Mouse (Mus musculus) hindbrain, embryonic 12.5 days (tissue): ENCODE results near the gene Cacna1e. TPM values are rescaled to one million over a fixed set of nuclear protein-coding genes. Genes with fewer than 3 reads are reported as not detected.

Source experiments
- ATAC-seq: fragments of 200-750 bp; cut with Nextera tagmentation; 2 replicates; pipeline ENCODE4 v1.8.0; 2017; ENCODE audit warnings: moderate TSS enrichment; ENCODE audit not compliant: low FRiP score
- H3K27ac ChIP-seq: fragments of 300-500 bp; sonication (generic); 2 replicates; pipeline ENCODE4 v1.5.1; 2016; ENCODE audit warnings: mild to moderate bottlenecking
- H3K27me3 ChIP-seq: fragments of 300-500 bp; sonication (generic); 2 replicates; pipeline ENCODE4 v1.6.1; 2016; ENCODE audit warnings: mild to moderate bottlenecking
- H3K36me3 ChIP-seq: fragments of 300-500 bp; sonication (generic); 2 replicates; pipeline ENCODE4 v1.6.1; 2016; ENCODE audit warnings: mild to moderate bottlenecking
- H3K4me1 ChIP-seq: fragments of 300-500 bp; sonication (generic); 2 replicates; pipeline ENCODE4 v1.6.1; 2016
- H3K4me2 ChIP-seq: fragments of 300-500 bp; sonication (generic); replicated peaks from 2 replicates; pipeline ENCODE4 v1.6.1; 2016; ENCODE audit warnings: mild to moderate bottlenecking
- H3K4me3 ChIP-seq: fragments of 300-500 bp; sonication (generic); 2 replicates; pipeline ENCODE4 v1.5.1; 2016; ENCODE audit warnings: mild to moderate bottlenecking
- H3K9ac ChIP-seq: fragments of 300-500 bp; sonication (generic); 2 replicates; pipeline ENCODE4 v1.6.1; 2016; ENCODE audit warnings: mild to moderate bottlenecking, moderate library complexity
- H3K9me3 ChIP-seq: fragments of 300-500 bp; sonication (generic); replicated peaks from 2 replicates; pipeline ENCODE4 v1.6.1; 2016; ENCODE audit warnings: mild to moderate bottlenecking
- WGBS: fragments of 180-500 bp; shearing (Covaris S2); methylation state at CpG from one replicate; pipeline ENCODE4 v1.1.7; 2016; 5-methylcytosine and 5-hydroxymethylcytosine counted together
- polyA plus RNA-seq: library from polyadenylated mRNA; unstranded; fragments of >200 nt; fragmentation: Nextera tagmentation; extraction: Ambion mirVana; gene quantifications from 2 replicates; pipeline ENCODE4 v1.2.1, GENCODE M21; 2016

Cacna1e gene
- polyA plus RNA-seq, 1 experiment from 2014 or later, result 4.6 TPM

- 72% methylated on average over 2 of the region's 2 CpGs for WGBS
- Histone ChIP-seq H3K4me1 (no peaks in the 10 kb centered on the region), H3K4me3 (no peak overlapping the region), H3K9ac (no peak overlapping the region), H3K27ac (no peak overlapping the region), H3K4me2 (no peak overlapping the region), H3K36me3 (no peaks in the 10 kb centered on the region), H3K9me3 (no peaks in the 10 kb centered on the region), H3K27me3 (no peaks in the 10 kb centered on the region)
- ATAC-seq, result no peak
These were observed 304.4 kb downstream of the Cacna1e start for GRCm38 (mm10) chr1:154579929-154580328.

GRCm38 (mm10) chr1:154578748-154579147, 305.6 kb downstream of the Cacna1e start:
- Histone ChIP-seq H3K36me3 (no peaks in the 10 kb centered on the region), H3K9me3 (no peaks in the 10 kb centered on the region), H3K4me2 (no peak overlapping the region), H3K9ac (no peak overlapping the region), H3K27me3 (no peaks in the 10 kb centered on the region), H3K4me3 (no peak overlapping the region), H3K27ac (no peak overlapping the region), H3K4me1 (no peaks in the 10 kb centered on the region)
- WGBS, result 86% methylated on average over 4 of the region's 4 CpGs
- no peak for ATAC-seq

GRCm38 (mm10) chr1:154576418-154576817, 307.9 kb downstream of the Cacna1e start:
- Histone ChIP-seq H3K4me1 (no peaks in the 10 kb centered on the region), H3K9me3 (no peaks in the 10 kb centered on the region), H3K4me2 (no peak overlapping the region), H3K27me3 (no peaks in the 10 kb centered on the region), H3K9ac (no peak overlapping the region), H3K36me3 (no peaks in the 10 kb centered on the region), H3K4me3 (no peak overlapping the region), H3K27ac (no peak overlapping the region)
- ATAC-seq, result no peak
- WGBS, result 61% methylated on average over 2 of the region's 2 CpGs

- Histone ChIP-seq H3K4me2 (no peak overlapping the region), H3K4me3 (no peak overlapping the region), H3K9me3 (no peaks in the 10 kb centered on the region), H3K36me3 (no peaks in the 10 kb centered on the region), H3K9ac (no peak overlapping the region), H3K4me1 (no peaks in the 10 kb centered on the region), H3K27ac (no peak overlapping the region), H3K27me3 (no peaks in the 10 kb centered on the region)
- no peak for ATAC-seq
- WGBS, result 89% methylated on average over 6 of the region's 6 CpGs
These were observed 318.3 kb downstream of the Cacna1e start for GRCm38 (mm10) chr1:154566026-154566425.

GRCm38 (mm10) chr1:154555811-154556210, 328.5 kb downstream of the Cacna1e start:
- H3K27ac ChIP-seq, result no peak overlapping the region
- no peak overlapping the region for H3K4me3 ChIP-seq
- no peaks in the 10 kb centered on the region for H3K27me3 ChIP-seq
- ATAC-seq, result no peak
- peaks cover 5% of the 10 kb centered on the region; the same call in 1 of the 2 replicates for H3K4me1 ChIP-seq
- H3K9ac ChIP-seq, result no peak overlapping the region
- H3K9me3 ChIP-seq, result no peaks in the 10 kb centered on the region
- no peaks in the 10 kb centered on the region for H3K36me3 ChIP-seq
- 48% methylated on average over 1 of the region's 1 CpGs for WGBS
- no peak overlapping the region for H3K4me2 ChIP-seq

- Histone ChIP-seq H3K4me3 (no peak overlapping the region), H3K36me3 (no peaks in the 10 kb centered on the region), H3K4me1 (peaks cover 5% of the 10 kb centered on the region; the same call in 1 of the 2 replicates), H3K9me3 (no peaks in the 10 kb centered on the region), H3K27ac (no peak overlapping the region), H3K27me3 (no peaks in the 10 kb centered on the region), H3K9ac (no peak overlapping the region), H3K4me2 (no peak overlapping the region)
- WGBS, result 79% methylated on average over 1 of the region's 1 CpGs
- ATAC-seq, result no peak
These were observed 331.2 kb downstream of the Cacna1e start for GRCm38 (mm10) chr1:154553132-154553531.

GRCm38 (mm10) chr1:154537445-154537844, 346.9 kb downstream of the Cacna1e start:
- peaks cover 4% of the 10 kb centered on the region for H3K4me1 ChIP-seq

GRCm38 (mm10) chr1:154536763-154537162, 347.5 kb downstream of the Cacna1e start:
- Histone ChIP-seq H3K27ac (no peak overlapping the region), H3K4me2 (no peak overlapping the region), H3K36me3 (no peaks in the 10 kb centered on the region), H3K4me1 (peaks cover 4% of the 10 kb centered on the region), H3K9ac (no peak overlapping the region), H3K27me3 (no peaks in the 10 kb centered on the region), H3K9me3 (no peaks in the 10 kb centered on the region), H3K4me3 (no peak overlapping the region)
- 80% methylated on average over 2 of the region's 2 CpGs for WGBS
- ATAC-seq, result no peak

More at GRCm38 (mm10) chr1:154537445-154537844, 346.9 kb downstream of the Cacna1e start:
- no peak for ATAC-seq
- no peak overlapping the region for H3K4me3 ChIP-seq
- no peak overlapping the region for H3K9ac ChIP-seq
- H3K36me3 ChIP-seq, result no peaks in the 10 kb centered on the region
- no peak overlapping the region for H3K27ac ChIP-seq
- no peaks in the 10 kb centered on the region for H3K9me3 ChIP-seq
- no peak overlapping the region for H3K4me2 ChIP-seq
- no peaks in the 10 kb centered on the region for H3K27me3 ChIP-seq

GRCm38 (mm10) chr1:154532987-154533940, 351.0 kb downstream of the Cacna1e start:
- WGBS, result 68% methylated on average over 11 of the region's 11 CpGs

GRCm38 (mm10) chr1:154529666-154530065, 354.6 kb downstream of the Cacna1e start:
- Histone ChIP-seq H3K4me1 (peaks cover 4% of the 10 kb centered on the region), H3K9me3 (no peaks in the 10 kb centered on the region), H3K27ac (no peak overlapping the region), H3K27me3 (no peaks in the 10 kb centered on the region), H3K36me3 (no peaks in the 10 kb centered on the region), H3K4me2 (no peak overlapping the region), H3K9ac (no peak overlapping the region), H3K4me3 (no peak overlapping the region)
- ATAC-seq, result no peak
- WGBS, result 82% methylated on average over 4 of the region's 4 CpGs

More at GRCm38 (mm10) chr1:154532987-154533940, 351.0 kb downstream of the Cacna1e start:
- H3K27ac ChIP-seq, result no peak overlapping the region
- no peaks in the 10 kb centered on the region for H3K9me3 ChIP-seq
- no peak overlapping the region for H3K9ac ChIP-seq
- H3K4me1 ChIP-seq, result peaks cover 4% of the 10 kb centered on the region
- no peaks in the 10 kb centered on the region for H3K36me3 ChIP-seq
- no peaks in the 10 kb centered on the region for H3K27me3 ChIP-seq
- H3K4me3 ChIP-seq, result no peak overlapping the region
- ATAC-seq, result no peak
- H3K4me2 ChIP-seq, result no peak overlapping the region

- 97% methylated on average over 6 of the region's 6 CpGs for WGBS
- Histone ChIP-seq H3K4me1 (peaks cover 4% of the 10 kb centered on the region), H3K36me3 (no peaks in the 10 kb centered on the region), H3K9me3 (no peaks in the 10 kb centered on the region), H3K9ac (no peak overlapping the region), H3K4me3 (no peak overlapping the region), H3K27me3 (no peaks in the 10 kb centered on the region), H3K27ac (no peak overlapping the region), H3K4me2 (no peak overlapping the region)
- no peak for ATAC-seq
These were observed 355.5 kb downstream of the Cacna1e start for GRCm38 (mm10) chr1:154528803-154529202.

- no peaks in the 10 kb centered on the region for H3K4me1 ChIP-seq
- H3K27ac ChIP-seq, result no peak overlapping the region
These were observed 363.6 kb downstream of the Cacna1e start for GRCm38 (mm10) chr1:154520715-154521114.

GRCm38 (mm10) chr1:154515350-154515749, 369.0 kb downstream of the Cacna1e start:
- Histone ChIP-seq H3K4me2 (no peak overlapping the region), H3K9me3 (no peaks in the 10 kb centered on the region), H3K27ac (no peak overlapping the region), H3K4me3 (no peak overlapping the region), H3K4me1 (no peaks in the 10 kb centered on the region), H3K9ac (no peak overlapping the region), H3K27me3 (no peaks in the 10 kb centered on the region), H3K36me3 (no peaks in the 10 kb centered on the region)
- WGBS, result 93% methylated on average over 2 of the region's 2 CpGs
- no peak for ATAC-seq

More at GRCm38 (mm10) chr1:154520715-154521114, 363.6 kb downstream of the Cacna1e start:
- Histone ChIP-seq H3K27me3 (no peaks in the 10 kb centered on the region), H3K4me2 (no peak overlapping the region), H3K9ac (no peak overlapping the region), H3K9me3 (no peaks in the 10 kb centered on the region), H3K4me3 (no peak overlapping the region), H3K36me3 (no peaks in the 10 kb centered on the region)
- WGBS, result 92% methylated on average over 2 of the region's 2 CpGs
- ATAC-seq, result no peak
